13 mouse cellular contexts compared by ENCODE assay signal in the genomic region with DNA sequence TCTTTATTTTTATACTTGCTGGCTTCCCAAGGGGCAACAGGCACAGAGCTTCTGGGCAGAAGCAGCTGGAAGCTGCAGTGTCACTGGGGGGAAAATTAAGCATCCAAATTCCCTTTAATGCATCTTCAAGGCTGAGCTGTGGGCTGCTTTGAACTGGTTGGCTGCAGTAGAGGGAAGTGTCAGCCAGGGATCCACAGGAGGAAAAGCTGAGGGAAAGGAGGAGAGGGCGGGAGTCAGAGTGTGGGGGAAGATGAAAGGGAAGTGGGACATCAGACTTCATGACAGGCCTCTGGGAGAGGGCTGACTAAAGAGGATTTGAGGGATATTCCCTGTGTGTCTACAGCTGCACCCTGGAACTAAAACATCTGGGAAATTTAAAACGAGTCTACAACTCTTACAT.
A peak's percentile ranks its signal among the peaks of the same experiment; 100 is the strongest.
DNase-seq lines count a peak whose midpoint lies in the region; ATAC-seq and TF ChIP-seq lines count a peak whose summit lies in the region.
"Had no signal": no experiment of that assay in that cellular context is flagged by ENCODE, and none has a peak within 500 bp of the region (broad histone marks: within the 10 kb centered on the region; RNA-seq: fewer than 3 reads in every experiment).

No protein-coding gene starts in this region.

- WGBS in heart, postnatal 0 days: 61% methylated on average over 2 of the region's 2 CpGs
- 49% methylated on average over 2 of the region's 2 CpGs for WGBS in lung, embryonic 15.5 days
- WGBS in midbrain, embryonic 16.5 days: 35% methylated on average over 2 of the region's 2 CpGs

- no peaks in the 10 kb centered on the region for H3K27me3 ChIP-seq in heart, postnatal 0 days (ENCODE audit: control insufficient read depth, insufficient read depth, low read length)
- H3K27me3 ChIP-seq in lung, embryonic 15.5 days: no peaks in the 10 kb centered on the region
- no peaks in the 10 kb centered on the region for H3K27me3 ChIP-seq in midbrain, embryonic 16.5 days (ENCODE audit: control insufficient read depth, insufficient read depth, low read depth, low read length)
- H3K27me3 ChIP-seq: hindbrain, embryonic 15.5 days; limb, embryonic 15.5 days had no signal

- H3K4me1 ChIP-seq in heart, postnatal 0 days (ENCODE audit: control insufficient read depth, insufficient read depth): peaks cover 12% of the 10 kb centered on the region; the same call in 1 of the 2 replicates
- peaks cover 14% of the 10 kb centered on the region for H3K4me1 ChIP-seq in lung, embryonic 15.5 days
- no peaks in the 10 kb centered on the region for H3K4me1 ChIP-seq in midbrain, embryonic 16.5 days (ENCODE audit: control insufficient read depth, insufficient read depth, low read length)
- H3K4me1 ChIP-seq: hindbrain, embryonic 15.5 days had no signal

- TF ChIP-seq EP300 in heart, postnatal 0 days (IDR thresholded peaks at IDR 0.05; ENCODE audit: low read depth): no peak

- ATAC-seq in heart, postnatal 0 days (ENCODE audit: insufficient read depth, low read depth): no peak
- peak; percentile 82; the same call in 1 of the 2 replicates for ATAC-seq in lung, embryonic 15.5 days (ENCODE audit: borderline replicate concordance, extremely low read depth, low FRiP score, low TSS enrichment)
- peak; percentile 81 for ATAC-seq in midbrain, embryonic 16.5 days

- H3K9me3 ChIP-seq in heart, postnatal 0 days (replicated peaks; ENCODE audit: control insufficient read depth, low read length): no peaks in the 10 kb centered on the region
- H3K9me3 ChIP-seq in lung, embryonic 15.5 days: no peaks in the 10 kb centered on the region
- no peaks in the 10 kb centered on the region for H3K9me3 ChIP-seq in midbrain, embryonic 16.5 days (replicated peaks; ENCODE audit: control insufficient read depth, low read length, poor library complexity, severe bottlenecking)
- H3K9me3 ChIP-seq: hindbrain, embryonic 15.5 days; limb, embryonic 15.5 days had no signal

- peak; percentile 32 for DNase-seq in embryo, embryonic 10.5 days (ENCODE audit: low spot score)
- no peak for DNase-seq in embryo, embryonic 10 days (ENCODE audit: low spot score)
- DNase-seq in heart, postnatal 0 days (ENCODE audit: low spot score): no peak
- DNase-seq in heart, adult 8-10 months (ENCODE audit: low spot score): no peak
- no peak for DNase-seq in lung, postnatal 25 days (ENCODE audit: low spot score)
- no peak for DNase-seq in cerebellum, adult 9-11 months
- DNase-seq: cerebellum, postnatal 25 days; gastrocnemius, postnatal 10 days; right cerebral cortex, postnatal 14 days had no signal

- no peak overlapping the region for H3K4me2 ChIP-seq in heart, postnatal 0 days (ENCODE audit: low read depth, low read length)
- H3K4me2 ChIP-seq in lung, embryonic 15.5 days: no peak overlapping the region
- H3K4me2 ChIP-seq in midbrain, embryonic 16.5 days (ENCODE audit: low read length): no peak overlapping the region
- H3K4me2 ChIP-seq: hindbrain, embryonic 15.5 days; limb, embryonic 15.5 days had no signal

- H3K9ac ChIP-seq in heart, postnatal 0 days (replicated peaks; ENCODE audit: low read depth, low read length): no peak overlapping the region
- H3K9ac ChIP-seq in lung, embryonic 15.5 days: no peak overlapping the region
- H3K9ac ChIP-seq in midbrain, embryonic 16.5 days (ENCODE audit: low read depth, low read length): no peak overlapping the region
- H3K9ac ChIP-seq: hindbrain, embryonic 15.5 days; limb, embryonic 15.5 days had no signal

- no peak overlapping the region for H3K4me3 ChIP-seq in heart, postnatal 0 days (ENCODE audit: low read depth, low read length)
- no peak overlapping the region for H3K4me3 ChIP-seq in lung, embryonic 15.5 days
- H3K4me3 ChIP-seq in midbrain, embryonic 16.5 days (ENCODE audit: low read depth, low read length): no peak overlapping the region
- H3K4me3 ChIP-seq: hindbrain, embryonic 15.5 days; limb, embryonic 15.5 days had no signal

- peak overlapping the region; percentile 67 for H3K27ac ChIP-seq in heart, postnatal 0 days (ENCODE audit: low read depth)
- no peak overlapping the region for H3K27ac ChIP-seq in lung, embryonic 15.5 days
- H3K27ac ChIP-seq in midbrain, embryonic 16.5 days (ENCODE audit: low read length): peak overlapping the region; percentile 44; the same call in 1 of the 2 replicates
- H3K27ac ChIP-seq: hindbrain, embryonic 15.5 days; limb, embryonic 15.5 days had no signal

- H3K36me3 ChIP-seq in heart, postnatal 0 days (replicated peaks; ENCODE audit: control insufficient read depth, insufficient read depth, low read length): no peaks in the 10 kb centered on the region
- H3K36me3 ChIP-seq in lung, embryonic 15.5 days: no peaks in the 10 kb centered on the region
- H3K36me3 ChIP-seq in midbrain, embryonic 16.5 days (ENCODE audit: control insufficient read depth, insufficient read depth, low read length): no peaks in the 10 kb centered on the region
- H3K36me3 ChIP-seq: hindbrain, embryonic 15.5 days; limb, embryonic 15.5 days had no signal

- no peak for TF ChIP-seq CTCF in heart, postnatal 0 days (IDR thresholded peaks at IDR 0.05; ENCODE audit: low read depth)
